Mouse (Mus musculus): ENCODE measurements around the gene Itm2b. TPM values are rescaled to one million over a fixed set of nuclear protein-coding genes. Genes with fewer than 3 reads are reported as not detected.

The Itm2b gene
- polyA plus RNA-seq, 1 experiment from 2014 or later = 399 TPM

DNA sequence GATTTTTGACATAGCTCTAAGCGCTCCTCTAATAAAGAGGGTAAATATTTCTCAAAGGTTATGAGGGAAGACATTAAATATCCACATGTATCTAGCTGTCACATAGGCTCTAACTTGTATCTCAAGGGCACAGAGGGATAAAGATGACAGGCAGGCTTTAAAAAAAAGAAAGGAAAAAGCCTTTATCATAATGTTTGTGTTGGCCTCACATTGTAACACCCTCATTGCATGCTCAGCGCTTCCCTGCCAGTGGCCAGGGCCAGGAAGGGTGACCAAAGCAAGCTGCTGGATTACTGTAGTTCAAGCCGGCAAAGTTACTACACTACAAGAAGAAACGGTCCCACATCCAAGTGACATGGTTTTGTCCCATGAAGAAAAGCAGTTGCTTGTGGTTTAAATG, 53.7 kb downstream of the Itm2b start:
- no peak for ATAC-seq
- H3K27me3 ChIP-seq (replicated peaks) = 0 out of 2 replicates have a peak, but pooled peaks cover 4% of the 10 kb centered on the region
- no peaks in the 10 kb centered on the region for H3K36me3 ChIP-seq
- no peak overlapping the region for H3K4me2 ChIP-seq
- H3K4me3 ChIP-seq = no peak overlapping the region
- no peaks in the 10 kb centered on the region for H3K9me3 ChIP-seq (replicated peaks)
- WGBS (ENCODE audit: insufficient replicate concordance) = 77% methylated on average over 4 of the region's 4 CpGs
- no peak overlapping the region for H3K27ac ChIP-seq
- peaks cover 10% of the 10 kb centered on the region for H3K4me1 ChIP-seq
- no peak overlapping the region for H3K9ac ChIP-seq

DNA sequence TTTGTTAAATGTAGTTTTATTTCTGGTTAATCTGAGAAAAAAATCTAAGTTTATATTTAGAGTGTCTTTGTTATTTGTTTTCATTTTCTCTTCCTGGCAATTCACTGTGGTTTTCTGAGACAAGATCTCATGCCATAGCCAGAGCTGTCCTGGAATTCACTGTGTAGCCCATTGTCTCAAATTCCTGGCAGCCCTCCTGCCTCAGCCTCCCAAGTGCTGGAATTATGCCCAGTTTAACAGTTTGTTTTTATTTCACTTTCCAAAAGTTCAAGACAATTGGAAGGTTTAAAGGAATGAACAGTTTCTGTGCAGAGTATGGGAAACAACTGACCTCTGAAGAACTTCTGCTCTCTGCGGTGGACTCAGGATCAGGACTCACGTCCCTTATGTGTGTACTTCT, 55.2 kb downstream of the Itm2b start:
- 69% methylated on average over 2 of the region's 2 CpGs for WGBS (ENCODE audit: insufficient replicate concordance)
- no peaks in the 10 kb centered on the region for H3K36me3 ChIP-seq
- H3K4me3 ChIP-seq = no peak overlapping the region
- H3K27ac ChIP-seq = no peak overlapping the region
- no peaks in the 10 kb centered on the region for H3K9me3 ChIP-seq (replicated peaks)
- ATAC-seq = no peak
- H3K4me1 ChIP-seq = peaks cover 11% of the 10 kb centered on the region
- no peak overlapping the region for H3K9ac ChIP-seq
- no peak overlapping the region for H3K4me2 ChIP-seq
- no peaks in the 10 kb centered on the region for H3K27me3 ChIP-seq (replicated peaks)

GRCm38 (mm10) chr14:73326511-73326910, 58.6 kb downstream of the Itm2b start:
- H3K27ac ChIP-seq = peak overlapping the region; percentile 98
- H3K4me3 ChIP-seq = peak overlapping the region; percentile 95
- H3K4me1 ChIP-seq = peaks cover 36% of the 10 kb centered on the region
- H3K36me3 ChIP-seq = 0 out of 2 replicates have a peak, but pooled peaks cover under 1% of the 10 kb centered on the region
- no peaks in the 10 kb centered on the region for H3K9me3 ChIP-seq (replicated peaks)
- ATAC-seq = no peak
- H3K4me2 ChIP-seq = peak overlapping the region; percentile 76
- H3K9ac ChIP-seq = peak overlapping the region; percentile 98
- 17% methylated on average over 8 of the region's 8 CpGs for WGBS (ENCODE audit: insufficient replicate concordance)
- H3K27me3 ChIP-seq (replicated peaks) = no peaks in the 10 kb centered on the region

DNA sequence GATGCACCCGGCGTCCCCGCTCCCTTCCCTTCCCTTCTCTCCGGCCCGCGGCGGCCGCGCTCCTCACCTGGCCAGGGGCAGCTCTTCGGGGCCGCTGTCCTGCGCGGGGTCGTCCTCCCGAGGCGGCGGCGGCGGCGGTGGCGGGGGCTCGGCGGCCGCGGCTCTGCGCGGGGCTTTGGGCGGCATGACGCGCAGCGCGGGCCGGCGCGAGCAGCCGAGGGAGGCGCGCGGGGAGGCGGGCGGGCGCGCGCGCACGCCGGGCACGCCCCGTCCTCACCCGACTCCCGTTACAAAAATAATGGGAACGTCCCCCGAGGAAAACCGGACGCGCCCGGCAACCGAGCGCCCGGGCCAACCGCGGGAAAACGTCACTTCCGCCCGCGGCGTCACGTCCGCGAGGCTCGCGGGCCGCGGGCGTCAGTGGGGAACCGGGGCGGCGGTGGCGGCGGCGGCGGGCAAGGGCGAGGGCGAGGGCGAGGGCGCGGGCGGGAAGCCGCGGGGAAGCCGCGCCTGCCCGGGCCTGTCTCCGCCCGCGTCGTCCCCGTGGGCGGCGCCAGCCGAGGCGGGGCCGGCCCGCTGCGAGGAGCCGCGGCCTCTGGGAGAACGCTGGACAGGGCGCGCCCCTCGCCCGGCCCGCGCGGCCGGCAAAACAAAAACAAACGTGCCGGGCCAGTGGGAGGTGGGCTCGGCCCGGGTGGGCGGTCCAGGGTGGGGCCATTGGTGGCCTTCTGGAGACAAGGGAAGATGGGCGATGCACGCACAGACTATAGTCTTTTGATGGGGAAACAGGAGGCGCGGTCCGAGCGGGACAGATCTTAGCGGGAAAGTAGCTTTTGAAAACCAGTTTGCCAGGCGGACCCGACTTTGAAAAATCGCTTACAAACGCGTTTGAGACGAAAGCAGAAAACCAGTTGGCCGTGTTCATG, 59.4 kb downstream of the Itm2b start, which contains the start of gene Rb1:
Gene Rb1 (minus strand): TSS at position 367 of the 926 bp plus-strand sequence.
- Histone ChIP-seq H3K27me3 (replicated peaks) (no peaks in the 10 kb centered on the region), H3K4me2 (peak within 1 kb of the TSS; percentile 76), H3K36me3 (peaks cover 3% of the 10 kb centered on the region; the same call in 1 of the 2 replicates), H3K27ac (peak within 1 kb of the TSS; percentile 98), H3K9ac (peak within 1 kb of the TSS; percentile 98), H3K9me3 (replicated peaks) (no peaks in the 10 kb centered on the region), H3K4me1 (peaks cover 44% of the 10 kb centered on the region), H3K4me3 (peak within 1 kb of the TSS; percentile 95)
- ATAC-seq = peak; percentile 91
- under 1% methylated on average over 108 of the region's 135 CpGs for WGBS (ENCODE audit: insufficient replicate concordance)

DNA sequence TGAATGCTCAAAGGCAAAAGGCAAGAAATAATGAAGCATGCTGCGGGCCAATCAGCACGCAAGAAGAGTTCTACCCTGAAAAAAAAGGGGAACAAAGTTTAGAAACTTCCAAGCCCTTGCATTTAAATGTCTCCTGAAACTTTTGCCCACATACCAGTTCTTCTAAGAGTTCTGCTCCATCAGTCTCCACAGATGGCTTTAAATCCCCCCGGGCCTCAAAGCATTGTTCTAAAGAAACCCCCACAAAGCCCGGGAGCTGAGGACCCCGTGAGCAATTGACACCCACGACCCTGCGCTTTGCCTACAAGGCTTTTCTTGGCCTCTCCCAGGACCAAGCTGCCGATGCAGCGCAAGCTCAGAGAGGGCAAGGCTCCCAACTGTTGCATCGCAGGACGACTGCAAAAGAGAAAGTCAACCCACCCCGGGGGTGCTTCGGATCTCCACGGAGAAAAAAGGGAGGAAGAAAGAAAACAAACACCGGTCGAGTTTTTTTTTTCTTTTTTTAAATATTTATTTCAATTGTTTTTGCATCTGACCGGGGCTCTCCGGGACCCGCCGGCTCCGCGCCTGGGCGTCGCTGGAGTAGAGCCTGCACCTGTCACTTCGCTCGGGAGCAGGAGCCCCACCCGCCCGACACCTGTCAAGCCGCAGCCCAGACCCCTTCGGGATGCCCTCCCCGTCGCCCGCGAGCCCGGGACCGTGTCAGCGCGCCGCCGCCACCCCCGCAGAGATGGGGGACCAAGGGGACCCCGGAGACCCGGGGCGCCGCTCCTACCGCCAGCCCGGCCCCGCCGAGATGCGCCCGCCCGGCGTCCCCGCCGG, 60.2 kb downstream of the Itm2b start:
- peak overlapping the region; percentile 98 for H3K27ac ChIP-seq
- no peaks in the 10 kb centered on the region for H3K27me3 ChIP-seq (replicated peaks)
- WGBS (ENCODE audit: insufficient replicate concordance) = under 1% methylated on average over 45 of the region's 55 CpGs
- peak overlapping the region; percentile 98 for H3K9ac ChIP-seq
- H3K4me3 ChIP-seq = peak overlapping the region; percentile 95
- H3K9me3 ChIP-seq (replicated peaks) = no peaks in the 10 kb centered on the region
- H3K36me3 ChIP-seq = peaks cover 8% of the 10 kb centered on the region
- ATAC-seq = peak; percentile 30; the same call in 1 of the 2 replicates
- peak overlapping the region; percentile 76 for H3K4me2 ChIP-seq
- H3K4me1 ChIP-seq = peaks cover 50% of the 10 kb centered on the region

DNA sequence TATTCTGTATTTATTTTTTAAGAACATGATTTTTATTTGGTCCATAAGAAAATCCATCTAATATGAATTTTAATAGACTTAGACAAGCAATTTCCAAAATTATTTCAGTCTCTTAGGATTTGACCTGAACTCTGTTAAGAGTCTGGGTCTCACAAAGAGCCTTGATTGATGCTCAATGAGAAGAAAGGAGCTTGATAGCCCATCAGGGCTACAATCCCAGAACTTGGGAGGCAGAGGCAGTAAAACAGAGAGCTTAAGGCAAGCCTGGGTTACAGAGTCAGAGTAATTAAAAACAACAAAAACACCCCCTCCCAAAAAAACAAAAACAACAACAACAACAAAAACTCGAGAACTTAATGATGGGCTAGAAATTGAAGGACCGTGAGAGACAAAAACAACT, 61.1 kb downstream of the Itm2b start:
- ATAC-seq = no peak
- Histone ChIP-seq H3K9ac (peak overlapping the region; percentile 98), H3K4me3 (peak overlapping the region; percentile 95), H3K4me1 (peaks cover 57% of the 10 kb centered on the region), H3K4me2 (peak overlapping the region; percentile 76), H3K36me3 (peaks cover 15% of the 10 kb centered on the region), H3K9me3 (replicated peaks) (no peaks in the 10 kb centered on the region), H3K27ac (peak overlapping the region; percentile 70), H3K27me3 (replicated peaks) (no peaks in the 10 kb centered on the region)
- 58% methylated on average over 2 of the region's 2 CpGs for WGBS (ENCODE audit: insufficient replicate concordance)

GRCm38 (mm10) chr14:73322142-73322541, 62.9 kb downstream of the Itm2b start:
- H3K27me3 ChIP-seq (replicated peaks) = no peaks in the 10 kb centered on the region
- H3K9me3 ChIP-seq (replicated peaks) = no peaks in the 10 kb centered on the region
- peaks cover 69% of the 10 kb centered on the region for H3K4me1 ChIP-seq
- WGBS (ENCODE audit: insufficient replicate concordance) = 18% methylated on average over 3 of the region's 3 CpGs
- peak overlapping the region; percentile 95 for H3K4me3 ChIP-seq
- peak overlapping the region; percentile 91 for H3K27ac ChIP-seq
- peak; percentile 67 for ATAC-seq
- peak overlapping the region; percentile 98 for H3K9ac ChIP-seq
- peaks cover 21% of the 10 kb centered on the region for H3K36me3 ChIP-seq
- H3K4me2 ChIP-seq = peak overlapping the region; percentile 76

GRCm38 (mm10) chr14:73316933-73317332, 68.2 kb downstream of the Itm2b start:
- Histone ChIP-seq H3K27ac (no peak overlapping the region), H3K4me2 (no peak overlapping the region), H3K36me3 (peaks cover 26% of the 10 kb centered on the region), H3K4me1 (peaks cover 73% of the 10 kb centered on the region), H3K9me3 (replicated peaks) (no peaks in the 10 kb centered on the region), H3K4me3 (no peak overlapping the region), H3K27me3 (replicated peaks) (no peaks in the 10 kb centered on the region), H3K9ac (no peak overlapping the region)
- no peak for ATAC-seq

DNA sequence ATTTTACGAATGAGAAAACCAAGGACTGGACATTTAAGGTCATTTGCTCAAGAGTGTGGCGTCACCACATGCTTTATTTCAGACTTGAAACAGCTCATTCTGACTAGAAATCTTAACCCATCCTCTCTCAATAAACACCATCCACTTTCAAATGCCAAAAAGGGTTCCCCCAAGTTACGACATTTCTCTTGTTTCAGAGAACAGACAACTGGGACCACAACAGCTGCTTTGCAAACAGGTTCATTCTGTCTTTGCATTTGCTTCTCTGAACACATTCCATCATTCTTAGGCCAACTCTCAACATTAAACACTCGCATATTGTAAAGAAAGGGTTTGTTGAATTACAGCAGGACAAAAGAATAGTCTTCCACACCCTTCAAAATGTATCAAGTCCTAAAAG, 71.2 kb downstream of the Itm2b start:
- peaks cover 10% of the 10 kb centered on the region for H3K36me3 ChIP-seq
- no peak overlapping the region for H3K9ac ChIP-seq
- no peak for ATAC-seq
- H3K27me3 ChIP-seq (replicated peaks) = no peaks in the 10 kb centered on the region
- H3K27ac ChIP-seq = no peak overlapping the region
- no peak overlapping the region for H3K4me2 ChIP-seq
- no peak overlapping the region for H3K4me3 ChIP-seq
- no peaks in the 10 kb centered on the region for H3K9me3 ChIP-seq (replicated peaks)
- H3K4me1 ChIP-seq = peaks cover 53% of the 10 kb centered on the region
- 83% methylated on average over 4 of the region's 4 CpGs for WGBS (ENCODE audit: insufficient replicate concordance)

DNA sequence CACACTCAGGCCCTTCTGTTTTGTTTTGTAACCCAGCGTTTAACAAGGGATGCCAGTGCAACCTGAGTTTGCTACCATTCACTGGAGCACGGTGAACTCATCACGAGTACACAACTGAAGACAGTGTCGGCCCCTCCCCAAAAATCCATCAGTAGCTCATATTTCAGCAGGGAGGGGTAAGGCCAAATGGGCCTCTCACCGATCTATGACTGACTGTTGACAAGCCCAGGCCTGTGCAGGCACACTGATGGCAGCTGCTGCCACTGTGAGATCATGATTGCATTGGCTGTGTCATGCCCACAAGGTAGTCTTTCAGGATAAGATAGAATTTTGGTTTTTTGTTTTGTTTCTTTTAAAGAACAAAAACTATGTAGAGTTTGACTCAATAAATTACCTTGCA, 71.7 kb downstream of the Itm2b start:
- H3K4me3 ChIP-seq = no peak overlapping the region
- H3K27ac ChIP-seq = peak overlapping the region; percentile 22; the same call in 1 of the 2 replicates
- no peaks in the 10 kb centered on the region for H3K27me3 ChIP-seq (replicated peaks)
- peak; percentile 88 for ATAC-seq
- no peaks in the 10 kb centered on the region for H3K9me3 ChIP-seq (replicated peaks)
- H3K36me3 ChIP-seq = peaks cover 5% of the 10 kb centered on the region; the same call in 1 of the 2 replicates
- H3K4me2 ChIP-seq = no peak overlapping the region
- no peak overlapping the region for H3K9ac ChIP-seq
- peaks cover 49% of the 10 kb centered on the region for H3K4me1 ChIP-seq
- WGBS (ENCODE audit: insufficient replicate concordance) = 51% methylated on average over 5 of the region's 5 CpGs

DNA sequence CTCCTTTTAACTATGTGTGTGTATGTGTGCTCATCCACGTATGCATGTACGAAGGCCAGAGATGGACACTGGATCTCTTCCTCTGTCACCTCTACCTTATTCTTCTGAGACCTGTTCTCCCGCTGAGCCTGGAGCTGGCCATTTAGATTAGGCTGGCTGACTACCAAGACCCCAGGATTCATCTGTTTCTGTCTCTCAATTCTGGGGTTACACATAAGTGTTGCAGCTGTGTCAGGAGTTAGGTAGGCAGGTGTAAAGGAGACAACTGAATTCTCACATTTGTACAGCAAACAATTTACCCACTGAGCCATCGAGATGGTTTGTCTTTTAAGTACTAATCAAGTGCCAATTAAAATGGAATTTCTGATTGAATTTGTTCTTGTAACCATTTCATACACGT, 72.2 kb downstream of the Itm2b start:
- H3K4me3 ChIP-seq = no peak overlapping the region
- no peaks in the 10 kb centered on the region for H3K9me3 ChIP-seq (replicated peaks)
- H3K27me3 ChIP-seq (replicated peaks) = no peaks in the 10 kb centered on the region
- peak overlapping the region; percentile 22; the same call in 1 of the 2 replicates for H3K27ac ChIP-seq
- peaks cover 48% of the 10 kb centered on the region for H3K4me1 ChIP-seq
- no peak for ATAC-seq
- no peak overlapping the region for H3K4me2 ChIP-seq
- no peak overlapping the region for H3K9ac ChIP-seq
- 83% methylated on average over 5 of the region's 5 CpGs for WGBS (ENCODE audit: insufficient replicate concordance)
- 0 out of 2 replicates have a peak, but pooled peaks cover 5% of the 10 kb centered on the region for H3K36me3 ChIP-seq

All from liver, embryonic 12.5 days (tissue).